Mouse (Mus musculus) lung, postnatal 25 days (tissue): ENCODE results near the gene Snx9.

Experiments used
- DNase-seq: peaks from one replicate; pipeline ENCODE4 v3.0.0; 2022; ENCODE audit warnings: low spot score

The Snx9 gene

GRCm38 (mm10) chr17:5932161-5932560, 91.0 kb downstream of the Snx9 start:
- DNase-seq: no peak

- peak; percentile 90 for DNase-seq
Observed at GRCm38 (mm10) chr17:5934554-5935324, 93.6 kb downstream of the Snx9 start.

- DNase-seq: no peak
Observed at GRCm38 (mm10) chr17:5935680-5936079, 94.6 kb downstream of the Snx9 start.

GRCm38 (mm10) chr17:5936276-5936675, 95.1 kb downstream of the Snx9 start:
- DNase-seq: peak; percentile 82

- peak; percentile 27 for DNase-seq
Observed at GRCm38 (mm10) chr17:5937441-5937840, 96.3 kb downstream of the Snx9 start.

GRCm38 (mm10) chr17:5939871-5940270, 98.7 kb downstream of the Snx9 start:
- no peak for DNase-seq

- DNase-seq: peak; percentile 87
Observed at GRCm38 (mm10) chr17:5940792-5941191, 99.7 kb downstream of the Snx9 start.

GRCm38 (mm10) chr17:5941230-5942043, 100.3 kb downstream of the Snx9 start, which contains the start of gene Synj2:
Gene Synj2 (plus strand): TSS chr17:5941280.
- DNase-seq: peak; percentile 51

- no peak for DNase-seq
Observed at GRCm38 (mm10) chr17:5942156-5942555, 101.0 kb downstream of the Snx9 start.

GRCm38 (mm10) chr17:5943053-5943452, 101.9 kb downstream of the Snx9 start:
- DNase-seq: peak; percentile 23

GRCm38 (mm10) chr17:5947039-5947438, 105.9 kb downstream of the Snx9 start:
- no peak for DNase-seq

- no peak for DNase-seq
Observed at GRCm38 (mm10) chr17:5952455-5952854, 111.3 kb downstream of the Snx9 start.

- no peak for DNase-seq
Observed at GRCm38 (mm10) chr17:5956350-5957000, 115.3 kb downstream of the Snx9 start.

GRCm38 (mm10) chr17:5957097-5957496, 116.0 kb downstream of the Snx9 start:
- no peak for DNase-seq

- no peak for DNase-seq
Observed at GRCm38 (mm10) chr17:5958229-5958628, 117.1 kb downstream of the Snx9 start.

- DNase-seq: no peak
Observed at GRCm38 (mm10) chr17:5958636-5959035, 117.5 kb downstream of the Snx9 start.

- peak; percentile 41 for DNase-seq
Observed at GRCm38 (mm10) chr17:5959096-5959495, 118.0 kb downstream of the Snx9 start.

- DNase-seq: no peak
Observed at GRCm38 (mm10) chr17:5959802-5960201, 118.7 kb downstream of the Snx9 start.

- no peak for DNase-seq
Observed at GRCm38 (mm10) chr17:5963766-5964165, 122.6 kb downstream of the Snx9 start.

GRCm38 (mm10) chr17:5965084-5965781, 124.1 kb downstream of the Snx9 start:
- no peak for DNase-seq

GRCm38 (mm10) chr17:5966706-5967105, 125.6 kb downstream of the Snx9 start:
- DNase-seq: no peak

GRCm38 (mm10) chr17:5968562-5968961, 127.4 kb downstream of the Snx9 start:
- no peak for DNase-seq
